Mouse (Mus musculus) bone marrow macrophage, adult 2 months (primary cell): ENCODE results near the gene Zfp800.

Experiments used
- CTCF ChIP-seq: IDR thresholded peaks from 2 replicates; pipeline ENCODE4 v1.5.1; 2012; ENCODE audit warnings: low read depth, mild to moderate bottlenecking, low read length, moderate library complexity
- POLR2A ChIP-seq: IDR thresholded peaks from 2 replicates; pipeline ENCODE4 v1.6.1; 2012; ENCODE audit warnings: mild to moderate bottlenecking, low read depth, low read length, borderline replicate concordance

GRCm38 (mm10) chr6:28420361-28420760 is 22.6 kb upstream of the Zfp800 start:
- TF ChIP-seq CTCF (no peak), POLR2A (no peak)
